Mouse (Mus musculus) small intestine, adult 2 months (tissue): ENCODE measurements around the gene Med31. TPM values are rescaled to one million over a fixed set of nuclear protein-coding genes. Genes with fewer than 3 reads are reported as not detected.
A peak's percentile ranks its signal among the peaks of the same experiment; 100 is the strongest.

Source experiments
- H3K27ac ChIP-seq: fragments of 200-500 bp; 2 replicates; pipeline ENCODE4 v1.5.1; 2012; ENCODE audit warnings: low read depth, low read length, control low read depth, inconsistent platforms; ENCODE audit not compliant: insufficient read depth
- H3K27me3 ChIP-seq: fragments of 200-500 bp; 2 replicates; pipeline ENCODE4 v1.6.1; 2012; ENCODE audit warnings: mild to moderate bottlenecking, moderate library complexity, low read length, inconsistent platforms; ENCODE audit not compliant: control insufficient read depth, insufficient read depth
- H3K36me3 ChIP-seq: fragments of 200-500 bp; 2 replicates; pipeline ENCODE4 v1.6.1; 2012; ENCODE audit warnings: mild to moderate bottlenecking, low read length, control low read depth, inconsistent platforms; ENCODE audit not compliant: control insufficient read depth, insufficient read depth
- H3K4me1 ChIP-seq: fragments of 200-500 bp; 2 replicates; pipeline ENCODE4 v1.6.1; 2012; ENCODE audit warnings: low read length, inconsistent platforms, mixed read lengths; ENCODE audit not compliant: control insufficient read depth, insufficient read depth, insufficient read length
- H3K4me3 ChIP-seq: fragments of 200-500 bp; 2 replicates; pipeline ENCODE4 v1.5.1; 2012; ENCODE audit warnings: low read depth, mild to moderate bottlenecking, control low read depth, inconsistent platforms, low read length, moderate library complexity
- CTCF ChIP-seq: fragments of 200-500 bp; IDR thresholded peaks from 2 replicates; pipeline ENCODE4 v1.5.1; 2012; ENCODE audit warnings: low read depth, mild to moderate bottlenecking, control low read depth, inconsistent platforms, low read length, moderate library complexity, mixed read lengths; ENCODE audit not compliant: insufficient replicate concordance, insufficient read length; ENCODE audit errors: extremely low read depth
- POLR2A ChIP-seq: fragments of 200-500 bp; IDR thresholded peaks from 2 replicates; pipeline ENCODE4 v1.6.1; 2012; ENCODE audit warnings: low read depth, mild to moderate bottlenecking, control low read depth, inconsistent platforms, low read length, moderate library complexity
- WGBS: fragments of 180-500 bp; shearing (Covaris S2); methylation state at CpG from one replicate; pipeline ENCODE4 v1.1.7; 2018; 5-methylcytosine and 5-hydroxymethylcytosine counted together
- polyA plus RNA-seq: library from polyadenylated mRNA; depleted of rRNA; stranded (reverse); fragments of >200 nt; gene quantifications from 2 replicates; pipeline ENCODE4 v1.2.3, GENCODE M21; 2012

Med31 gene
- polyA plus RNA-seq, 1 experiment: 3.7 TPM

DNA sequence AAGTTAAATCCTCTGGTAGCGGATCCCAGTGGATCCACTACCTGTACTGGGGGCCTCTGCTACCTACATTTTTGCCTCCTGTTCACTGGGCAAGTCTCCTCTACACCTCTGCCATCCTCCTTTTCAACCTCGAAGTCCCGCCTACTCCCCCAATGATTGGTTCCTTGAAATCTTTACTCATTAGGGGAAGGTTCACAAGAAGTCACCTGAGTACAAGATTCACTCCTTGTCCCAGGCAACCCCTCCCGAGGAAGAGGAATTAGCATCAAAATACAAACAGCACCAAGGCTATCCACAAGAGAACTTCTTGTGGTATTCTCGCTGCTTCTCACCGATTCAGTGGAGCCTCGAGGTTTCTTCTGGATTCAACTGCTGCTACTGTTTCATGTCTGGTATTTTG is 16.7 kb upstream of the Med31 start:
- H3K27me3 ChIP-seq: no peaks in the 10 kb centered on the region
- H3K4me3 ChIP-seq: no peak overlapping the region
- H3K36me3 ChIP-seq: no peaks in the 10 kb centered on the region
- no peak overlapping the region for H3K27ac ChIP-seq
- WGBS: 83% methylated on average over 7 of the region's 7 CpGs
- TF ChIP-seq POLR2A (no peak), CTCF (no peak)
- H3K4me1 ChIP-seq: no peaks in the 10 kb centered on the region

DNA sequence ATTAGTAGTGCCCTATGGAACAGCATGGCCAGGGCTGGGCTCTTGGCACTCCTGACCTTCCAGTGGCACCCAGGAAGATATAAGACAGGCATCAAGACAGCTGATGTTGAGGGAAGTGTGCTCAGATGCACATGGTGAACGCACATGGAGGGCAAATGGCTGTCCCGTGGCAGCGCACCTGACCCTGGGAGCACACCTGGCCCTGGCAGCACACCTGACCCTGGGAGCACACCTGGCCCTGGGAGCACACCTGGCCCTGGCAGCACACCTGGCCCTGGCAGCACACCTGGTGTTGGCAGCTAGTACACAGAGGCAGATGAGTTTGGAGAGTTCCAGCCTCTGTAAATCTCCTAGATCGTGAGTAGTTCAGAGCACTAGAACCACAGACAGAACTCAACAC is 13.1 kb upstream of the Med31 start:
- H3K4me3 ChIP-seq: no peak overlapping the region
- WGBS: 18% methylated on average over 4 of the region's 4 CpGs
- H3K4me1 ChIP-seq: no peaks in the 10 kb centered on the region
- no peaks in the 10 kb centered on the region for H3K27me3 ChIP-seq
- no peaks in the 10 kb centered on the region for H3K36me3 ChIP-seq
- no peak overlapping the region for H3K27ac ChIP-seq
- TF ChIP-seq CTCF (no peak), POLR2A (no peak)

DNA sequence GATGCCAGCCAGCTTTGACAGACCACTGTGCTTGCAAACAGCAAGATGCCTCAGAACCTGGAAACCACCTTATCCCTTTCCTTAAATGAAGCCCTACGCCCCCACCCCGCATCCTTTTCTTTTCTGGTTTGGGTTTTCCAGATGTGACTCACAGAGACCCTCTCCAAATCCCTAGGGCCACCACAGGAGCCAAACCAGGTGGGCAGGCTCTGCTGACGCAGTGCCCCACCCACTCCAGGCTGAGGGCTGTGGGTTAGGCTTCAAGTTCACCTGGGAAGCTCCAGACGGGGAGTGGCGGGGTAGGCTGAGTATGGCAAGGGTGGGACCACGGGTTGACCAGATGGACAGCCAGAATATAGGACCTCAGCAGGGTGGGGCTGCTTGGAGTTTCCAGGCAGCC is 11.5 kb upstream of the Med31 start:
- Histone ChIP-seq H3K36me3 (no peaks in the 10 kb centered on the region), H3K4me1 (no peaks in the 10 kb centered on the region), H3K27me3 (no peaks in the 10 kb centered on the region), H3K27ac (no peak overlapping the region), H3K4me3 (no peak overlapping the region)
- TF ChIP-seq POLR2A: no peak
- TF ChIP-seq CTCF: no peak
- 76% methylated on average over 6 of the region's 6 CpGs for WGBS

DNA sequence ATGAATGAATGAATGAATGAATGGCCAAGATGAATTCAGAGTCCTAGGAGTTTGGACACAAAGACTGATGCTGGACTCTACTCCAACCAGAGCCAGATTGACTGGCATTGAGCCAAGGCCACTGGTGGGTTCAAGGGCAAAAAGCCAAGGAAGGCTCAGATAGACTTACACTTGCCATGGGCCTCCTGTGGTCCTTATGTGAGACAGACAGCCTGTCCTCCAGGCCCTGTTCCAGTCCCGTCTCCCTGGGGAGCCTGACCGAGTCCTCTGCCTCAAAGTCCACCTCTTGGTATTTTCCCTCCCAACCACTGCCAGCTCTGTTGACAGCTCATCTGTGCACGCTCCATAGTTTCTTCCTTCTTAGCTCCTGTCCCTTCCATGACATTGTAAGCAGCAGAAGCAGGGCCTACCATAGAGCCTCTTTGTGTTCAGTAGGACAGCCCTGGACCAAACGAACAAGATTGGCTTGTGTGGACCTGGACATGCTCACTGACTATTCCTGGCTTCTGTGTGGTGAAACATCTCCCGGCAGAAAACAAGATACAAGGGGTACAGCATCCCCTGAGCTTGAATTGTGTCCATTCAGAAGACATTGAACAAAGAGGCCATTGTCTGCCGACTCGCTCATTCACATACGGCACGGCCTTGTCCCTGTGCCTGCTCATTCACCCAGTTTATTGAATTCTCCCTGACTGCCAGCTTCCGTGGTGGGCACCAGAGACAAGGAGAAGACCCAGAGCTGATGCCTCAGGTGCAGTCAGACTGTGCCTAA is 10.8 kb upstream of the Med31 start:
- 62% methylated on average over 10 of the region's 10 CpGs for WGBS
- TF ChIP-seq POLR2A (no peak), CTCF (no peak)
- Histone ChIP-seq H3K36me3 (no peaks in the 10 kb centered on the region), H3K4me3 (no peak overlapping the region), H3K27me3 (no peaks in the 10 kb centered on the region), H3K27ac (no peak overlapping the region), H3K4me1 (no peaks in the 10 kb centered on the region)

DNA sequence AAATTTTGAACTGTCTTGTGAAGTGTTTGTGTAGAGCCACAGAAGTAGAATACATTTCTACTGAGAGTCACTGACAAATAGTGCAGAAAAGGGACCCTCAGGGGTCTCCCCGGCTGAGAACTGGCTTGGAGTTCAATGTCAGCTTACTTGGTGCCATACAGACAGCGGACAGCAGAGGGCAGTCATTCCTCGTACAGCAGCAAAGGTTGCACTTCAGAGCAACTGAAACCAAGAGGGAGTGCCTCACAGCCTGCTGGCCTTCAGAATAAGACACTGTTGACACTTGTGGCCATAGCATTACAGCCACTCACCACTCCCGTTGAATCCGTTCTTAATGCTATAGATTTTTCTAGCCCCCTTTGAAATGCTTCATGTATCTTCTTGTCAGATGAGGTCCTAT is 9.5 kb upstream of the Med31 start:
- H3K4me1 ChIP-seq: no peaks in the 10 kb centered on the region
- no peak overlapping the region for H3K4me3 ChIP-seq
- TF ChIP-seq POLR2A (no peak), CTCF (peak; percentile 91; the same call in 1 of the 2 replicates)
- no peak overlapping the region for H3K27ac ChIP-seq
- H3K27me3 ChIP-seq: no peaks in the 10 kb centered on the region
- no peaks in the 10 kb centered on the region for H3K36me3 ChIP-seq
- 3% methylated on average over 5 of the region's 5 CpGs for WGBS

DNA sequence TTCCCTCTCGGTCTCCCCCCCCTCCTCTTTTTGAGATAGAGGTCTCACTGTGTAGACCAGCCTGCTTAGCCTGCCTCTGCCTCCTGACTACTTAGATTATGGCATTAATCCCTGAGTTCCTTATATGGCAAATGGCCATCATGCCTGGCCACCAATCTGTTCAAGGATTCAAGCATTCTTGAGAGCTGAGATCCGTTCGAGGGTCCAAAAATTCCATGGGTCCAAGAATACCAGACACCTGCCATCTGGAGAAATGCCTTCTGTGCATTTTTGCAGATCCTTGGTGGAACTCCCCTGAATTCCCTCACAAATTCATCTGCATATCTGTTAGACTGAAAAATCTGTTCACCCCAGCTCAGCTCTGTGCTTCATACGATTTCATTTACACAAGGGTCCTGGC is 8.0 kb upstream of the Med31 start:
- Histone ChIP-seq H3K4me3 (no peak overlapping the region), H3K27me3 (no peaks in the 10 kb centered on the region), H3K36me3 (no peaks in the 10 kb centered on the region), H3K4me1 (no peaks in the 10 kb centered on the region), H3K27ac (no peak overlapping the region)
- TF ChIP-seq CTCF (no peak), POLR2A (no peak)
- WGBS: 78% methylated on average over 4 of the region's 4 CpGs

DNA sequence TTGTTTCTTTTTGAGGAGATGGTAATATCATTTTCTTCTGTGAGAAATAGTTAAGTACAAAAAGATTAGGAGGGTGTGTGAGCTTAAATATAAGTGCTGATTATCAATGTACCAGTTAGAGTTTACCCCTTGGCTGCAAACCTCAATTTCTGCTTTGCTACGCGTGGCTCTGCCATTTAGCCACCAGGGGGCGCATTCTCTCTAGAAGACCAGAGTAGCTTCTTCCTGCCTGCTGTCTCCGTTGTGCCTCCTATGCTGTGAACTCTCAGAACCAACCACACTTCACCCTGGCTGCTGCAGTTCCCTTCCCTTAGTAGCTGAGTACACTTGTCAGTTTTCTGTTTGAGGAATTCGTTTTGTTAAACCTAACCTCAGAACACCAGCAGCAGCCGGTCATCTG is 5.9 kb upstream of the Med31 start:
- no peaks in the 10 kb centered on the region; the same call in 1 of the 2 replicates for H3K4me1 ChIP-seq
- H3K36me3 ChIP-seq: no peaks in the 10 kb centered on the region
- no peak overlapping the region for H3K4me3 ChIP-seq
- H3K27me3 ChIP-seq: no peaks in the 10 kb centered on the region
- no peak for TF ChIP-seq POLR2A
- peak; percentile 95; the same call in 1 of the 2 replicates for TF ChIP-seq CTCF
- 18% methylated on average over 6 of the region's 6 CpGs for WGBS
- no peak overlapping the region for H3K27ac ChIP-seq
